Mouse (Mus musculus) left cerebral cortex, postnatal 14 days (tissue): Measurements from ENCODE around the gene Gm11549. TPM values are rescaled to one million over a fixed set of nuclear protein-coding genes. Genes with fewer than 3 reads are reported as not detected.
A peak's percentile ranks its signal among the peaks of the same experiment; 100 is the strongest.

Experiments used
- DNase-seq, 2 experiments: peaks; one replicate each; pipeline ENCODE4 v3.0.0; 2021 to 2022; ENCODE audit warnings: low spot score in 2 of 2, mixed read lengths in 1 of 2
- intact Hi-C: fragments of 180-260 bp; cut with DNase I; formaldehyde crosslinking; loops from one replicate; pipeline ENCODE4 v1.15.1; 2025
- long read RNA-seq, 2 experiments: library from polyadenylated mRNA; stranded (forward); transcript quantifications; one replicate each; pipeline ENCODE4 v2.0.0; 2021
- total RNA-seq, 2 experiments: library from RNA; stranded (reverse); gene quantifications; 2 replicates each; pipeline ENCODE4 v1.2.3; 2021

Gm11549 gene
- total RNA-seq: 10 to 100 TPM; 25.2 to 35.5 TPM
- long read RNA-seq, experiment 1, transcript Gm11549-201 (3 exons, 2,829 nt): major isoform, 123 of 126 reads
- long read RNA-seq, experiment 1, partial matches to known transcripts: 1 of 126 reads
- long read RNA-seq, experiment 1, other reads (novel, unspliced or antisense): 2 of 126 reads
- long read RNA-seq, experiment 2, transcript Gm11549-201 (3 exons, 2,829 nt): major isoform, 75 of 85 reads
- long read RNA-seq, experiment 2, partial matches to known transcripts: 0 of 85 reads
- long read RNA-seq, experiment 2, other reads (novel, unspliced or antisense): 10 of 85 reads

GRCm38 (mm10) chr3:36521073-36522060 is at the start of gene Gm11549:
Gm11549 (minus strand) TSS chr3:36521813.
- peak; percentile 31 to 54 for DNase-seq
- intact Hi-C loops: no loop called here

DNA sequence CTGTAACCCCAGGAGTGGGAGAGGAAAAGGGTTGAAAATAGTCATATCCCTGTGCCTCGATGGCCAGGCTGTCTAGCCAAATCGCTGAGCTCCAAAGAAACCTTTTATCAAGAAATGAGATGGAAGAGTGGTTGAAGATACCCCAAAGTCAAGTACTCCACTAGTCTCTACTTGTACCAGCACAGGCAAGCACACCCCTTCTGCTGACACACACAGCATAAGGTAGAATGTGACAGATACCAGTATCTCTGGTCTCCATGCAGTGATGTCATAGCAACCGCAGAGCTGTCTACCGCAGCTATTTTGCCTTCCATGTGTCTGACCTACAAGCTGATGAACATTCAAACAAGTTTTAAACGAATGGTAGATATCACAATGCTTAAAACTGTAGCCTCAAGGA is 48.2 kb upstream of the Gm11549 start:
- intact Hi-C loops: loop anchor here (2.0 kb wide), 1 partner anchor 17 kb away; the partner anchor contains the start of gene Exosc9

GRCm38 (mm10) chr3:36563666-36564065 is 42.1 kb upstream of the Gm11549 start:
- DNase-seq: no peak
- intact Hi-C loops: no loop called here

More for the DNA sequence above, 48.2 kb upstream of the Gm11549 start:
- no peak for DNase-seq

DNA sequence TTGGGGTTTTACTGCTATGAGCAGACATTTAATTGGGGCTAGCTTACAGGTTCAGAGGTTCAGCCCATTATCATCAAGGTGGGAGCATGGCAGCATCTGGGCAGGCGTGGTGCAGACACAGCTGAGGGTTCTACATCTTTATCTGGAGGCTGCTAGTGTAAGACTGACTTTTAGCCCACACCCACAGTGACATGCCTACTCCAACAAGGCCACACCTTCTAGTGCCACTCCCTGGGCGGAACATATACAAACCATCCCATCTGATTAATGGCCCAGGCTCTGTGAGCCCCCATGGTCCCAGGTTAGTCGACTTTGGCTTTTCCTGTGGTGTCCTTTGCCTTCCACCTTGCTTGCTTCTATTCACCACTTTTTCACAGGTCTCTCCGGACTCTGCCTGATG is 38.0 kb upstream of the Gm11549 start:
- intact Hi-C loops: no loop called here
- no peak for DNase-seq

DNA sequence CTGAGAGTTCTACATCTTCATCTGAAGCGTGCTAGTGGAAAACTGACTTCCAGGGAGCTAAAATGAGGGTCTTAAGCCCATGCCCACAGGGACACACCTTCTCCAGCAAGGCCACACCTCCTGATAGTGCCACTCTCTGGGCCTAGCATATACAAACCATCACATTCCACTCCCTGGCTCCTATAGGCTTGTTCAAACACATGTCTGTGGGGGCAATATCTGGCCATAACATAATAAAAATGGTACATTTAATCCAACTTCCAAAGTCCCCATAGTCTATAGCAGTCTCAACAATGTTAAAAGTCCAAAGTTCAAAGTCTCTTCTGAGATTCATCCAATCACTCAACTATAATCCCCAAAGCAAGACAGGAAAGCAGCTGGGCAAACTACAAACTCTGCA is 36.0 kb upstream of the Gm11549 start:
- DNase-seq: no peak
- intact Hi-C loops: no loop called here

DNA sequence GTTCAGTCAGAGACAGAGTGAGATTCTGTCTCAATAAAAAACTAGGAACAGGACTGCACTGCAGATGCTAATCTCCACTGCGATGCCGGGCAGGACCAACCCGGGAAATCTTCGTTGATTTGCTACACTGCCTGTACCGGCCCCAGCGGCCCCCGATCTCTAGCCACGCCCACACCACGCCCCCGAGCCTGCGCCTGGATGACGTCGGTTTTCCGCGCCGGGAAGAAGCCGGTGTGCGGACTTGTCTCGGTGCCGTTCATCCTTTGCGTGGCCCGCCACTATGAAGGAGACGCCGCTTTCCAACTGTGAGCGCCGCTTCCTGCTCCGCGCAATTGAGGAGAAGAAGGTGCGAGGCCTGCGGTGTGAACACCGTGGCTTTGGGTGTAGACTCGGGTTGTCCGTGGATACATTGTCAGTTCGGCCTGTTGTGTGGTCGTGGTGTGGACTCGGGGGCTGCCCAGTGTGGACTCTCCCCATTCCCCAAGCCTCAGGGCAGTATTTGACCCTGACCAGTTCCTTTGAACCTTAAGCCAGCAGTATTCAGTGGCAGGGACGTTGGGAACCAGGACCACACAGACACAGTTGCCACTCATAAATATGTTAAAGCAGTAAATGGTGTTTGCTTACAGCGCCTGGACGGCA is 30.9 kb upstream of the Gm11549 start, which contains the start of gene Exosc9:
Exosc9 (plus strand) TSS at position 201 of the 642 bp plus-strand sequence.
- DNase-seq: peak; percentile 94 to 97
- intact Hi-C loops: loop anchor here (2.0 kb wide), 1 partner anchor 18 kb away; no protein-coding TSS in a partner anchor

DNA sequence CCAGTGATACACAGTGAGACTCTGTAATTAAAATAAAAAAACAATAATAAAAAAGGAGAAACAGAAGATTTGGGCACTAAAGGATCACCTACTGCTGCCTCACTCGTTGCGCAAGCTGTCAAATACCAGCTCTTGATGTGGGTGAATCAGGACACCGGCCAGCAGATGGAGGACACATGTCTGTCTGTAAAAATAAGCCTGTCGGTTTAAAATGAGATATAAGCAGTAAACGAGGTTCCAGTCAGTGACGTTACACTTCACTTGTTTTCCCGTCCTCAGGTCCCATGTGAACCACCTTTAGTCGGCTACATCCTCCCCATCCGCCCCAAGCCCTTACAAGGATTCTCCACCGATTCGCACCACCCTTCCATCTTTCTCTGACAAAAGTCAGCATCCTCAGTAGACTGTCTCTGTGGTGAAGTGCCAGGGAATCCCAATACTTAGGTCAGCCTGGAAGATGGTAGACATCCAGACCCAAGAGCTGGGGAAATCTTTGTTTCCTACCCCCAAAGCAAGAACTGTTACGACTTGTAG is 30.3 kb upstream of the Gm11549 start:
- intact Hi-C loops: loop anchor here (2.0 kb wide), 1 partner anchor 19 kb away; no protein-coding TSS in a partner anchor

DNA sequence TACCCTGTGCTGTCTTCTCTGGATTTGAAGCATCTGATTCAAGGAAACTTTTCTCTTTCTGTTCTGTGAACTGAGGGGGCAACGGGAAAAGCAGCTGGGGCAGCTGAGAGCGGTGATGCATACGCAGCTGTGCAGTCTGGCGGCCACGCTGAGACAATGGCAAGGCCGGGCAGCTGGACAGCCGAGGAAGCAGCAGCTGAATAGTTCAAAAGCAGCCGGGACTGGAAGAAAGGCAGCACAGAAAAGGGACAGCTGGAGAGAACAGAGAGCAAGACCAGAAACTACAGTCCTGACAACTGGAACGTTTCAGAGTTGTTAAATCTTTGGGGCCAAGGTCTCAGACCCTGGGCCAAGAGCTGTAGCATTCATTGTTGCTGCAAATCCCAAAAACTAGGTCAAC is 29.7 kb upstream of the Gm11549 start:
- peak; percentile 26 to 55 for DNase-seq
- intact Hi-C loops: no loop called here

More for the DNA sequence above, 30.3 kb upstream of the Gm11549 start:
- peak in 1 of 2 experiments; percentile 28 for DNase-seq

DNA sequence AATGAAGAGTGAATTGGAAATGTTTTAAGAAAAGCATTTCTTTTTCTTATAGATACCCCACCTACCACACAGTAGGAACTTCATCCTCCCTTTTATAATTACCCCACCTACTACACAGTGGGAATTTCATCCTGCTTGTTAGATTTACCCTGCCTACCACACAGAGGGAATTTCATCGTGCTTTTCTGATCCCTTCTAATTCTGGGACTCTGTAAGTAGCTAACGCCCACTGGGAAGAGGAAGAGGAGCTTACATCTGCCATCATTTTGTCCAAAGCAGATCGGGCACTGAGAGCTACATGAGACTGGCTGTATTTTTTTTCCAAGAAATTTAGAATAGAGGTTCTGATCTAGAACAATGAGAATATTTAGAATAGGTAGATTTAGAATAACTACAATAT is 23.3 kb upstream of the Gm11549 start:
- intact Hi-C loops: no loop called here
- DNase-seq: no peak

DNA sequence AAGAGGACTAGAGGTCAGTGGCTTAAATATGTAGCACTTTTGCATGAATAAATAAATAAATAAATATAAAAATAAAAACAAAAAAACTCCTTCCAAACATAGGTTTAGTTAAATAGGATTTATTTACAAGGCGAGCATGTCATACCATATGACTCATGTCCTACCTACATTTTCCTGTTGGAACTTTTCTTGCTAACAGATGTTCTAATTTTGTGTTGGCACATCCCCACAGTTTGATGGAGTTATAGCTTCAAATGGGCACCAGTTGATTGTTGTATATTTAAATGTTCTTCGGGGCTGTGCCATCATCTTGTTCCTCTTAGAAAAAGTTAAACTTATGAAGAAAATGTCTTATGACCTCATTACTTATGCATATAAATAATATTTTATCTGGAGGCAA is 19.8 kb upstream of the Gm11549 start:
- intact Hi-C loops: no loop called here
- no peak for DNase-seq

DNA sequence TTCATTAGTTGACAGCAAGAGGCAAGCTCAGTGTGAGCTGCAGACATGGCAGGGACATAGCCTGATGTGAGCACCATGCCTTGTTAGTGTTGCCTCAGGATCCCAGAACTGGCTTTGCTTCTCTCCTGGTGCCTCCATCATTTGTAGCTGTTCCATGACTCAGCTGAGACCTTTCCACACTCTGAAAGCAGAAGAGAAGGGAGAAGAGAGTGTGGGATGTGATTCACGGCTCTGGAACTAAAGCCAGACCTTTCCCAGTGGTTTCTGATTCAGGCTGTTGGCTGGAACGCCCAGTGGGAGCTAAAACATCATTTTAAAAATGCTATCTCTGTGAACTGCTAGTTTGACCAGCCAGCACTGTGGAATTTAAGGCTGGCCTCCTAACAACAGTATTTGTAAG is 19.1 kb upstream of the Gm11549 start:
- intact Hi-C loops: no loop called here
- DNase-seq: no peak

- intact Hi-C loops: no loop called here
- DNase-seq: no peak
These were observed 16.3 kb upstream of the Gm11549 start for GRCm38 (mm10) chr3:36537701-36538470.

- no peak for DNase-seq
- intact Hi-C loops: no loop called here
These were observed 14.4 kb upstream of the Gm11549 start for GRCm38 (mm10) chr3:36536041-36536440.

GRCm38 (mm10) chr3:36533201-36533672 is 11.6 kb upstream of the Gm11549 start:
- intact Hi-C loops: no loop called here
- DNase-seq: no peak

DNA sequence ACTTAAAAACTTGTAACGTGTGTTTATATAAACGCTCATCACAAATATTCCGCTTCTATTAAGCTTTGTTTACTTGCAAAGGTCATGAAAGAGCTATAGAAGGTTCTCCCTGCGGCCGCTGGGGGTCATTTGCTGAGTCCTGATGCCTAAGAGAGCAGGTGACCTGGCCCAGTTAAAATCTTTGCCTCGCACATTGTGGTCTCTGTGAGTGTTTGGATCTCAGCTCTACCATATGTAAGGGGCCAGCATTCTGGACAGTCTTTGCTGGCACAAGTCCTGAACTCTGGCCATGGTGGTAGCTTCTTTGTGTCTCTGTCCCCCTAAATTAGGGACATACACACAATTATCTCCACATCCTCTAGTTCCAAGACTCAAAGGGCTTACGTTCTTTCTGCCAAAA is 11.1 kb upstream of the Gm11549 start:
- intact Hi-C loops: no loop called here
- no peak for DNase-seq

- DNase-seq: no peak
- intact Hi-C loops: no loop called here
These were observed 10.4 kb upstream of the Gm11549 start for GRCm38 (mm10) chr3:36531979-36532542.

GRCm38 (mm10) chr3:36531242-36531641 is 9.6 kb upstream of the Gm11549 start:
- intact Hi-C loops: no loop called here
- peak in 1 of 2 experiments; percentile 49 for DNase-seq

DNA sequence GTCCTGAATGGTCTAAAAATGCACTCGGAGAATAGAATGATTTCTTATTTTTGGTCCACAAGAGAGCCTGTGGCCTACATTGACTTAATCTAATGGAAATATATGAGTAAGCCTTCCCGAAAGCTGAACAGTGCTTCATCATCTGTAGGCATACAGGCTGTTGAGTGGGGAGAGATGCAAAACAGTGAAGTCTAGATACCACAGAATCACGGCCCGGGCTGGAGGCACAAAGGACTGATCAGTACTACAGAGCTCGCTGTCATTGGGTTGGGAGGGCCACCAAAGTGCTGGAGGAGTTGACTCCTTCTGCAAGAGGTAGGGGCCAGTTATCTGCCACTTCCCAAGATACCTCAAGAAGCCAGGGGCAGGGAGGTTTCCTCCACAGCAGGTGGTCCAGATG is 9.2 kb upstream of the Gm11549 start:
- intact Hi-C loops: no loop called here
- DNase-seq: no peak
